Mouse (Mus musculus) Muller cell, postnatal 12 days (primary cell): Measurements from ENCODE around the gene Snu13.
A peak's percentile ranks its signal among the peaks of the same experiment; 100 is the strongest.

Experiments
- DNase-seq: peaks from one replicate; pipeline ENCODE4 v3.0.0-alpha.2; 2015; ENCODE audit errors: inconsistent ontology term

Snu13 gene

GRCm38 (mm10) chr15:82047080-82047883, at the start of gene Snu13:
Gene Snu13 (minus strand): TSS chr15:82047598.
- peak; percentile 90 for DNase-seq

GRCm38 (mm10) chr15:82091061-82091460, 43.7 kb upstream of the Snu13 start:
- DNase-seq = no peak

GRCm38 (mm10) chr15:82087266-82087665, 39.9 kb upstream of the Snu13 start:
- no peak for DNase-seq

- no peak for DNase-seq
Measured at GRCm38 (mm10) chr15:82086131-82086530, 38.7 kb upstream of the Snu13 start.

GRCm38 (mm10) chr15:82085606-82086005, 38.2 kb upstream of the Snu13 start:
- DNase-seq = no peak

- peak; percentile 38 for DNase-seq
Measured at GRCm38 (mm10) chr15:82081161-82081560, 33.8 kb upstream of the Snu13 start.

- DNase-seq = peak; percentile 13
Measured at GRCm38 (mm10) chr15:82079883-82080282, 32.5 kb upstream of the Snu13 start.

- no peak for DNase-seq
Measured at GRCm38 (mm10) chr15:82073490-82073889, 26.1 kb upstream of the Snu13 start.

- DNase-seq = no peak
Measured at GRCm38 (mm10) chr15:82071816-82072469, 24.5 kb upstream of the Snu13 start.

- DNase-seq = no peak
Measured at GRCm38 (mm10) chr15:82069898-82070297, 22.5 kb upstream of the Snu13 start, which contains the start of gene Mei1. Gene Mei1 (plus strand): TSS chr15:82069996.

- DNase-seq = peak; percentile 59
Measured at GRCm38 (mm10) chr15:82065511-82065910, 18.1 kb upstream of the Snu13 start.

GRCm38 (mm10) chr15:82063909-82064308, 16.5 kb upstream of the Snu13 start:
- no peak for DNase-seq

- no peak for DNase-seq
Measured at GRCm38 (mm10) chr15:82058719-82059201, 11.4 kb upstream of the Snu13 start, which contains the start of gene 4930407I10Rik. Gene 4930407I10Rik (plus strand): TSS chr15:82059151.

- no peak for DNase-seq
Measured at GRCm38 (mm10) chr15:82052544-82052943, 5.1 kb upstream of the Snu13 start.

GRCm38 (mm10) chr15:82046246-82046891, 1.0 kb downstream of the Snu13 start:
- DNase-seq = no peak

- DNase-seq = no peak
Measured at GRCm38 (mm10) chr15:82044166-82044784, 3.1 kb downstream of the Snu13 start.

- DNase-seq = peak; percentile 25
Measured at GRCm38 (mm10) chr15:82040650-82041049, 6.7 kb downstream of the Snu13 start.

- no peak for DNase-seq
Measured at GRCm38 (mm10) chr15:82035904-82036689, 11.3 kb downstream of the Snu13 start.

- no peak for DNase-seq
Measured at GRCm38 (mm10) chr15:82033762-82034161, 13.6 kb downstream of the Snu13 start, which contains the start of gene Desi1. Gene Desi1 (minus strand): TSS chr15:82033862.

- no peak for DNase-seq
Measured at GRCm38 (mm10) chr15:82032386-82032785, 15.0 kb downstream of the Snu13 start.

- no peak for DNase-seq
Measured at GRCm38 (mm10) chr15:82027726-82028125, 19.7 kb downstream of the Snu13 start.
